In genomic region chr6:8458596-8458995, GRCm38 (mm10) we compare ENCODE assay signal across 24 mouse cellular contexts. TPM values are rescaled to one million over a fixed set of nuclear protein-coding genes. Genes with fewer than 3 reads are reported as not detected.
DNase-seq lines count a peak whose midpoint lies in the region; ATAC-seq and TF ChIP-seq lines count a peak whose summit lies in the region.
"Had no signal": no experiment of that assay in that cellular context is flagged by ENCODE, and none has a peak within 500 bp of the region (broad histone marks: within the 10 kb centered on the region; RNA-seq: fewer than 3 reads in every experiment).

No protein-coding gene starts in this region.

- no peak overlapping the region for H3K27ac ChIP-seq in limb, embryonic 13.5 days
- no peak overlapping the region for H3K27ac ChIP-seq in limb, embryonic 10.5 days
- no peak overlapping the region for H3K27ac ChIP-seq in limb, embryonic 14.5 days (replicated peaks; ENCODE audit: low read depth, low read length)
- H3K27ac ChIP-seq: embryonic facial prominence, embryonic 10.5 days; embryonic facial prominence, embryonic 12.5 days; forebrain, embryonic 13.5 days; forebrain, embryonic 15.5 days had no signal

- DNase-seq in limb, embryonic 10.5 days (ENCODE audit: low spot score), result no peak
- peak; percentile 14 for DNase-seq in Muller cell, postnatal 12 days (ENCODE audit: inconsistent ontology term)
- DNase-seq in adipocyte (ENCODE audit: low spot score), result peak; percentile 54
- DNase-seq in limb, embryonic 14.5 days (ENCODE audit: low spot score), result no peak
- DNase-seq in thymus, postnatal 0 days (ENCODE audit: low spot score), result no peak
- DNase-seq: adrenal gland, adult 8-10 months; adrenal gland, postnatal 14 days; adrenal gland, postnatal 36 days; B cell, adult 2 months; cerebellum, adult 11-12 months; cerebellum, adult 2 months; cerebellum, adult 9-10 months; cerebellum, postnatal 10 days; cerebellum, postnatal 25 days; forebrain, postnatal 0 days had no signal

- no peak overlapping the region for H3K4me3 ChIP-seq in limb, embryonic 13.5 days
- H3K4me3 ChIP-seq in limb, embryonic 10.5 days, result no peak overlapping the region
- no peak overlapping the region for H3K4me3 ChIP-seq in limb, embryonic 14.5 days (replicated peaks; ENCODE audit: low read length)
- H3K4me3 ChIP-seq: embryonic facial prominence, embryonic 10.5 days; embryonic facial prominence, embryonic 12.5 days; forebrain, embryonic 13.5 days; forebrain, embryonic 15.5 days had no signal

- no peak for TF ChIP-seq POLR2A in limb, embryonic 14.5 days (IDR thresholded peaks at IDR 0.05; ENCODE audit: borderline replicate concordance, extremely low read depth, insufficient read depth, insufficient read length)

- H3K4me2 ChIP-seq in limb, embryonic 13.5 days (replicated peaks), result no peak overlapping the region
- H3K4me2 ChIP-seq in limb, embryonic 14.5 days (replicated peaks; ENCODE audit: low read depth, low read length, severe bottlenecking), result no peak overlapping the region
- H3K4me2 ChIP-seq: embryonic facial prominence, embryonic 12.5 days; forebrain, embryonic 13.5 days; forebrain, embryonic 15.5 days had no signal

- H3K36me3 ChIP-seq in limb, embryonic 13.5 days, result no peaks in the 10 kb centered on the region
- H3K36me3 ChIP-seq in limb, embryonic 10.5 days, result no peaks in the 10 kb centered on the region
- H3K36me3 ChIP-seq in limb, embryonic 14.5 days (ENCODE audit: control insufficient read depth, insufficient read depth, low read length), result no peaks in the 10 kb centered on the region
- H3K36me3 ChIP-seq: embryonic facial prominence, embryonic 10.5 days; embryonic facial prominence, embryonic 12.5 days; forebrain, embryonic 15.5 days; G1E had no signal

- no peaks in the 10 kb centered on the region for H3K9me3 ChIP-seq in limb, embryonic 13.5 days
- H3K9me3 ChIP-seq in limb, embryonic 10.5 days (replicated peaks), result no peaks in the 10 kb centered on the region
- H3K9me3 ChIP-seq in limb, embryonic 14.5 days (ENCODE audit: control insufficient read depth, low read length), result no peaks in the 10 kb centered on the region
- H3K9me3 ChIP-seq: embryonic facial prominence, embryonic 10.5 days; forebrain, embryonic 13.5 days; forebrain, embryonic 15.5 days; G1E had no signal

- peak; percentile 5; the same call in 1 of the 2 replicates for ATAC-seq in limb, embryonic 13.5 days (ENCODE audit: low FRiP score, low read depth)
- 0 out of 2 replicates have a peak, but pooled peaks have one; percentile 12 for ATAC-seq in limb, embryonic 14.5 days (ENCODE audit: low FRiP score, low read depth)
- no peak for ATAC-seq in monocyte, adult 5-6 weeks (replicated peaks; ENCODE audit: insufficient number of reproducible peaks, low FRiP score, low TSS enrichment, poor library complexity, severe bottlenecking)
- ATAC-seq: CD4-positive, CD25-positive, alpha-beta regulatory T cell, adult 4 months; forebrain, embryonic 13.5 days; forebrain, embryonic 15.5 days; forebrain, postnatal 0 days had no signal

- 0 out of 2 replicates have a peak, but pooled peaks cover 3% of the 10 kb centered on the region for H3K4me1 ChIP-seq in limb, embryonic 13.5 days
- H3K4me1 ChIP-seq in limb, embryonic 10.5 days, result no peaks in the 10 kb centered on the region
- no peaks in the 10 kb centered on the region for H3K4me1 ChIP-seq in limb, embryonic 14.5 days (ENCODE audit: control insufficient read depth, insufficient read depth, low read length)
- H3K4me1 ChIP-seq: embryonic facial prominence, embryonic 10.5 days; embryonic facial prominence, embryonic 12.5 days; forebrain, embryonic 13.5 days; forebrain, embryonic 15.5 days had no signal

- H3K27me3 ChIP-seq in limb, embryonic 13.5 days, result no peaks in the 10 kb centered on the region
- H3K27me3 ChIP-seq in limb, embryonic 10.5 days (ENCODE audit: low read depth, poor library complexity, severe bottlenecking), result no peaks in the 10 kb centered on the region
- no peaks in the 10 kb centered on the region for H3K27me3 ChIP-seq in limb, embryonic 14.5 days (ENCODE audit: control insufficient read depth, insufficient read depth, low read length)
- H3K27me3 ChIP-seq: CH12.LX; embryonic facial prominence, embryonic 12.5 days; forebrain, embryonic 13.5 days; forebrain, embryonic 15.5 days had no signal

- 66% methylated on average over 4 of the region's 4 CpGs for WGBS in limb, embryonic 13.5 days
- WGBS in limb, embryonic 10.5 days, result 95% methylated on average over 4 of the region's 4 CpGs
- 69% methylated on average over 4 of the region's 4 CpGs for WGBS in limb, embryonic 14.5 days

- no peak overlapping the region for H3K9ac ChIP-seq in limb, embryonic 13.5 days
- H3K9ac ChIP-seq in limb, embryonic 14.5 days (ENCODE audit: low read depth, low read length, severe bottlenecking), result no peak overlapping the region
- H3K9ac ChIP-seq: embryonic facial prominence, embryonic 12.5 days; forebrain, embryonic 13.5 days; forebrain, embryonic 15.5 days; forebrain, postnatal 0 days had no signal

RNA-seq across cellular contexts. Expression of gene Glcci1, which starts 50.8 kb away (rescaled TPM):
- polyA plus RNA-seq in limb, embryonic 13.5 days (2015; fragmentation: Nextera tagmentation; extraction: Ambion mirVana), result 16.1 and 16.6 TPM in 2 replicates
- 11.0 and 16.3 TPM in 2 replicates for polyA plus RNA-seq in limb, embryonic 10.5 days (2016; fragmentation: Nextera tagmentation; extraction: Ambion mirVana)
- polyA plus RNA-seq in limb, embryonic 14.5 days (2012; rRNA removed), result 11.9 and 17.1 TPM in 2 replicates
- 10.1 and 15.4 TPM in 2 replicates for polyA plus RNA-seq in limb, embryonic 14.5 days (2014; fragmentation: Nextera tagmentation; extraction: Ambion mirVana)
- 86.5 and 106 TPM in 2 replicates for polyA plus RNA-seq in thymus, postnatal 0 days (2015; fragmentation: Nextera tagmentation; extraction: Ambion mirVana)
- 15.1 to 25.3 TPM (median 19.9 TPM) in 3 replicates for total RNA-seq in monocyte, adult 5-6 weeks (2017)

Comparison
In these comparisons a context has a peak if more than half of its experiments do, and no peak if none do; other contexts are left out.
1. DNase-seq: peak in Muller cell, postnatal 12 days (single experiment) and adipocyte (single experiment); none in limb, embryonic 10.5 days (single experiment), limb, embryonic 14.5 days (single experiment) and thymus, postnatal 0 days (single experiment).